Mouse (Mus musculus): ENCODE data around the gene Trim69. TPM values are rescaled to one million over a fixed set of nuclear protein-coding genes. Genes with fewer than 3 reads are reported as not detected.

Trim69 gene
- polyA plus RNA-seq, 1 experiment = 0.10 TPM

DNA sequence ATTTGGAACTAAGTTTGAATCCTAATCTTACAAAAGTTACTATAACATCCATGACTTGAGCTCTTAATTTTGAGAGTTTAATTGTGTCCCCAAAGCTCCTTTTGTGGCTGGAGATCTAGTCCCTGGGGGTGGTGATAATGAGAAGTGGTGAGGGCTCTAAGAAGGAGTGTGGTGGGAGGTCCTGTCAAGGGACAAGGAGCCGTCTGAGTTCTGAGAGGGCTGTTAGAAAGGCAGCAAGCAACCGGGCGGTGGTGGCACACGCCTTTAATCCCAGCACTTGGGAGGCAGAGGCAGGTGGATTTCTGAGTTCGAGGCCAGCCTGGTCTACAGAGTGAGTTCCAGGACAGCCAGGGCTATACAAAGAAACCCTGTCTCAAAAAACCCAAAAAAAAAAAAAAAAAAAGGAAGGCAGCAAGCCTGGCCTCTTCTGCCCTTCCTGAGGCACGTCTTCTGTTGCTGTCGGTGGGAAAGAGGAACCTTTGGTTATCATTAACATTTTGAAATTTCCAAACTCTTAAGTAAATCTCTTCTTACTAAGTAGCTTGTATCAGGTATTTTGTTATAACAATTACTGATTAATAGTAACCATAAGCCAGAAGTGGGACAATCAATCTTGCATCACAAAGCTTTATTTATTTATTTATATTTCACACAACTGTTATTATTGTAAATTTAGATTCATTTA, 6.7 kb upstream of the Trim69 start:
- Histone ChIP-seq H3K4me1 (ENCODE audit: control insufficient read depth, insufficient read depth, insufficient read length, low read length) (peaks cover 5% of the 10 kb centered on the region; the same call in 1 of the 2 replicates), H3K4me3 (ENCODE audit: low read depth, low read length) (no peak overlapping the region), H3K36me3 (ENCODE audit: control insufficient read depth, insufficient read depth, low read length) (peaks cover 54% of the 10 kb centered on the region), H3K27ac (ENCODE audit: insufficient read depth, low read depth, low read length) (no peak overlapping the region), H3K27me3 (ENCODE audit: control insufficient read depth, insufficient read depth, low read length) (no peaks in the 10 kb centered on the region)
- 90% methylated on average over 7 of the region's 7 CpGs for WGBS
- TF ChIP-seq POLR2A (IDR thresholded peaks at IDR 0.05; ENCODE audit: low read depth, low read length) = no peak
- no peak for TF ChIP-seq CTCF (IDR thresholded peaks at IDR 0.05; ENCODE audit: extremely low read depth, insufficient read length, insufficient replicate concordance, low read depth, low read length)

DNA sequence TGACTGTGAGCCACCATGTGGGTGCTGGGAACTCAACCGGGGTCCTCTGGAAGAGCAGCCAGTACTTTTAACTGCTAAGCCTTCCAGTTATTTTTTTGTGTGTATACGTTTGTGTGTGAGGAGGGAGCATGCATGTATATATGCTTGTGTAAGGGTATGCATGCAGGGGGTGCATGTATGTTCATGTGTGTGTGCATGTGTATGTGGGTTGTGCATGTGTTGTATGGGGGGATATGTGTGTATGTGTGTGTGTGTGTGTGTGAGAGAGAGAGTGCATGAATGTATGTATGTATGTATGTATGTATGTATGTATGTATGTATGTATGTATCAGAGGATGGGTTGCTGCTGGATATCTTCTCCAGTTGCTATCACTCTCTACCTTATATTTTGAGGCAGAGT, 6.0 kb upstream of the Trim69 start:
- Histone ChIP-seq H3K4me3 (ENCODE audit: low read depth, low read length) (no peak overlapping the region), H3K36me3 (ENCODE audit: control insufficient read depth, insufficient read depth, low read length) (peaks cover 50% of the 10 kb centered on the region), H3K27me3 (ENCODE audit: control insufficient read depth, insufficient read depth, low read length) (no peaks in the 10 kb centered on the region), H3K27ac (ENCODE audit: insufficient read depth, low read depth, low read length) (no peak overlapping the region), H3K4me1 (ENCODE audit: control insufficient read depth, insufficient read depth, insufficient read length, low read length) (peaks cover 5% of the 10 kb centered on the region; the same call in 1 of the 2 replicates)
- WGBS = 86% methylated on average over 2 of the region's 2 CpGs
- TF ChIP-seq CTCF (IDR thresholded peaks at IDR 0.05; ENCODE audit: extremely low read depth, insufficient read length, insufficient replicate concordance, low read depth, low read length) (no peak), POLR2A (IDR thresholded peaks at IDR 0.05; ENCODE audit: low read depth, low read length) (no peak)

GRCm38 (mm10) chr2:122155292-122155691, 5.2 kb upstream of the Trim69 start:
- H3K4me1 ChIP-seq (ENCODE audit: control insufficient read depth, insufficient read depth, insufficient read length, low read length) = peaks cover 5% of the 10 kb centered on the region; the same call in 1 of the 2 replicates
- H3K27ac ChIP-seq (ENCODE audit: insufficient read depth, low read depth, low read length) = no peak overlapping the region
- WGBS = 88% methylated on average over 2 of the region's 2 CpGs
- TF ChIP-seq CTCF (IDR thresholded peaks at IDR 0.05; ENCODE audit: extremely low read depth, insufficient read length, insufficient replicate concordance, low read depth, low read length) = no peak
- no peak for TF ChIP-seq POLR2A (IDR thresholded peaks at IDR 0.05; ENCODE audit: low read depth, low read length)
- no peak overlapping the region for H3K4me3 ChIP-seq (ENCODE audit: low read depth, low read length)
- peaks cover 45% of the 10 kb centered on the region for H3K36me3 ChIP-seq (ENCODE audit: control insufficient read depth, insufficient read depth, low read length)
- H3K27me3 ChIP-seq (ENCODE audit: control insufficient read depth, insufficient read depth, low read length) = no peaks in the 10 kb centered on the region

DNA sequence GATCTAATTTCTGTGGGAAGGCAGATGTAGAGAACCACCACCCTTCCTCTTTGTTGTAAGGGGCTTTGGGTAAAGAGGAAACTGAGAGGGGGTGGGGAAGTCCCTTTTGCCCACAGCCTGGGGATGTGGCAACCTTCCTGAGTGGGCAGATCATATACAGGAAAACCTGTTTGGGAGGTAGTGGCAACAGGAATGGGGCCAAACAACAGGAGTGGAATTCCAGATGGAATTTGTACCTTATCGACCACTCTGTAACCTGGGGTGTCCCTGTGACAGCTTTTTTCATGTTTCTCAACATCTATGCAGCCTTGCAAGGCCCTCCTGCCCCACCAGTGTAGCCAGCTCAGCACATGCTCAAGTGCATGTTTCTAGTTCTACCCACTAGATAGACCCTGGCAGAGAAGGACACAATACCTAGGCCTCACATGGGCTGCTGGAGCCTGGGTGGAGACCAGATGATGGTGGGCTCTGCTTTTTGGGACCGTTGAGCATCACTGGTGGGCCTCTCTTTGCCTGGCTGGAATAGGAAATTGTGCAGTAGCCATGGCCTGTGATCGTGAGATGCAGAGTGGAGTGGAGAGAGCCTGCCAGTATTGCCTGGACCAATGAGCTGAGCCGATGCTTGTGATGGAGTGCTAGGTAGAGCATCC, 4.3 kb upstream of the Trim69 start:
- H3K4me3 ChIP-seq (ENCODE audit: low read depth, low read length) = no peak overlapping the region
- WGBS = 65% methylated on average over 4 of the region's 4 CpGs
- no peak for TF ChIP-seq POLR2A (IDR thresholded peaks at IDR 0.05; ENCODE audit: low read depth, low read length)
- no peak for TF ChIP-seq CTCF (IDR thresholded peaks at IDR 0.05; ENCODE audit: extremely low read depth, insufficient read length, insufficient replicate concordance, low read depth, low read length)
- H3K4me1 ChIP-seq (ENCODE audit: control insufficient read depth, insufficient read depth, insufficient read length, low read length) = peaks cover 1% of the 10 kb centered on the region; the same call in 1 of the 2 replicates
- no peak overlapping the region for H3K27ac ChIP-seq (ENCODE audit: insufficient read depth, low read depth, low read length)
- no peaks in the 10 kb centered on the region for H3K27me3 ChIP-seq (ENCODE audit: control insufficient read depth, insufficient read depth, low read length)
- peaks cover 37% of the 10 kb centered on the region for H3K36me3 ChIP-seq (ENCODE audit: control insufficient read depth, insufficient read depth, low read length)

DNA sequence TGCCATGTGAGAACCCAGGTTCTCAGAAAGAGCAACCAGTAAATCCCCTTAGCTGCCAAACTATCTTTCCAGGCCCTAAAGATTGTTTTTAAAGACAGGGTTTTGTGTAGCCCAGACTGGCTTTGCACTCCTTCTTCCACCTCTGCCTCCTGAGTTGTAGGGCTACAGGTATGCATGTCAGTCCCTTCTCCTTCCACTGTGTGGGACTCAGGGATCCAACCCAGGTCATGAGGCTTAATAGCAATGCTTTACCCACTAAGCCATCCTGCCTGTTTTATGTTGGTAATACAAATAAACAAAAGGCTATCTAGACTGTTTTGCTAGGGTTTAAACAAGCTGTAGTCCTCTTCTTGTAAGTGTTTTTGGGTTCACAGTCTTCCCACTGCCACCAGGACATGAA, 2.9 kb upstream of the Trim69 start:
- Histone ChIP-seq H3K27me3 (ENCODE audit: control insufficient read depth, insufficient read depth, low read length) (no peaks in the 10 kb centered on the region), H3K36me3 (ENCODE audit: control insufficient read depth, insufficient read depth, low read length) (peaks cover 23% of the 10 kb centered on the region), H3K27ac (ENCODE audit: insufficient read depth, low read depth, low read length) (no peak overlapping the region), H3K4me3 (ENCODE audit: low read depth, low read length) (no peak overlapping the region), H3K4me1 (ENCODE audit: control insufficient read depth, insufficient read depth, insufficient read length, low read length) (no peaks in the 10 kb centered on the region)
- no peak for TF ChIP-seq CTCF (IDR thresholded peaks at IDR 0.05; ENCODE audit: extremely low read depth, insufficient read length, insufficient replicate concordance, low read depth, low read length)
- TF ChIP-seq POLR2A (IDR thresholded peaks at IDR 0.05; ENCODE audit: low read depth, low read length) = no peak

GRCm38 (mm10) chr2:122158362-122158802, 2.1 kb upstream of the Trim69 start:
- Histone ChIP-seq H3K27ac (ENCODE audit: insufficient read depth, low read depth, low read length) (no peak overlapping the region), H3K27me3 (ENCODE audit: control insufficient read depth, insufficient read depth, low read length) (no peaks in the 10 kb centered on the region), H3K36me3 (ENCODE audit: control insufficient read depth, insufficient read depth, low read length) (peaks cover 17% of the 10 kb centered on the region), H3K4me3 (ENCODE audit: low read depth, low read length) (no peak overlapping the region), H3K4me1 (ENCODE audit: control insufficient read depth, insufficient read depth, insufficient read length, low read length) (no peaks in the 10 kb centered on the region)
- 63% methylated on average over 6 of the region's 6 CpGs for WGBS
- TF ChIP-seq POLR2A (IDR thresholded peaks at IDR 0.05; ENCODE audit: low read depth, low read length) (no peak), CTCF (IDR thresholded peaks at IDR 0.05; ENCODE audit: extremely low read depth, insufficient read length, insufficient replicate concordance, low read depth, low read length) (no peak)

DNA sequence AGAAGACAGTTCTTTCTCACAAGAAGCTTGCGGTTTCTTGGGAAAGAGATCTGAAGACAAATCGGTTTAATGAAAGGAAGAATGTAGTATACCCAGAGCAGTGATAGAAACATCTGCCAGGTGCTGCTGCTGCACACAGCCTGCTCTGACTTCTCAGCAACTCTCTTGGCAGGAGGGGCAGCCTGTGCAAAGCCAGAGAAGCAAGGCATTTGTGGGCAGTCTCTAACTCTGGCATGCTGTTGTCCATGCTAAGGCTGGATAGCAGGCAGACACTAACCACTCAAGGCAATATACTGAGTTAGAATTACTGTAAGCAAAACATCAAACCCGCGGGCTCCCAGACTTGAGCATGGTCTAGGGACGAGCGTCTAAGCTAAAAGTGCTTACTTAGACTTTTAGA, 833 bp upstream of the Trim69 start:
- Histone ChIP-seq H3K4me3 (ENCODE audit: low read depth, low read length) (no peak overlapping the region), H3K27me3 (ENCODE audit: control insufficient read depth, insufficient read depth, low read length) (no peaks in the 10 kb centered on the region), H3K4me1 (ENCODE audit: control insufficient read depth, insufficient read depth, insufficient read length, low read length) (peaks cover 3% of the 10 kb centered on the region; the same call in 1 of the 2 replicates), H3K27ac (ENCODE audit: insufficient read depth, low read depth, low read length) (no peak overlapping the region), H3K36me3 (ENCODE audit: control insufficient read depth, insufficient read depth, low read length) (peaks cover 9% of the 10 kb centered on the region)
- TF ChIP-seq CTCF (IDR thresholded peaks at IDR 0.05; ENCODE audit: extremely low read depth, insufficient read length, insufficient replicate concordance, low read depth, low read length) = no peak
- TF ChIP-seq POLR2A (IDR thresholded peaks at IDR 0.05; ENCODE audit: low read depth, low read length) = no peak
- 85% methylated on average over 6 of the region's 6 CpGs for WGBS
